Mouse (Mus musculus) ovary, postnatal 36 days (tissue): ENCODE measurements around the gene Gm17027.
"Not testable (repeated sequence)": the region's sequence is repeated elsewhere in the genome, so short reads cannot be mapped to it uniquely, and the experiment has no call there.

Source experiments
- DNase-seq: peaks from one replicate; pipeline ENCODE4 v3.0.0; 2022; ENCODE audit warnings: low spot score, mixed read lengths

Gm17027 gene

GRCm38 (mm10) chr14:42162522-42162921 is at the start of gene Gm17027:
TSS of gene Gm17027 (minus strand) at chr14:42162622.
- not testable (repeated sequence) for DNase-seq

GRCm38 (mm10) chr14:42190691-42191090 is 28.3 kb upstream of the Gm17027 start, which contains the start of gene Gm3573:
TSS of gene Gm3573 (minus strand) at chr14:42190791.
- not testable (repeated sequence) for DNase-seq

- DNase-seq: not testable (repeated sequence)
Observed at GRCm38 (mm10) chr14:42183936-42184335, 21.5 kb upstream of the Gm17027 start.

GRCm38 (mm10) chr14:42134571-42134970 is 27.9 kb downstream of the Gm17027 start:
- DNase-seq: peak; percentile 2

DNA sequence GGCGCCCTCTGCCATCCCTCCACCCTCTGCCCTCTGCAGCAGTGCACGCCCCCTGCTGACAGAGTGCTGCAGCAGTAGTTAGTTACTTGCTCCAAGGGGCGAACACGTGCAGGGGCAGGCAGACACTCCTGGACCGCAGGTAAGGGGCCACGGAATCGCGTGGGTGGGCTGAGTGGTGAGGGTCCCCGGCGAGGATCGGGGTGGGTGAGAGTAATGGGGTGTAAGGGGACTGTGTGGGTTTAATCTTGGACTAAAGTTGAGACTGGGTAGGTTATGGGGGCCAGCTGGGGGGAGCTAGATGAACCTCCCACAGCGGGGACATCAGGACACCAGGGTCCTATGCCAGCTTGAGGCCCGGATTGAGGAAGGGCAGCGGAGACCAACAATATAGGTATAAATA is 28.6 kb downstream of the Gm17027 start:
- DNase-seq: peak; percentile 2

DNA sequence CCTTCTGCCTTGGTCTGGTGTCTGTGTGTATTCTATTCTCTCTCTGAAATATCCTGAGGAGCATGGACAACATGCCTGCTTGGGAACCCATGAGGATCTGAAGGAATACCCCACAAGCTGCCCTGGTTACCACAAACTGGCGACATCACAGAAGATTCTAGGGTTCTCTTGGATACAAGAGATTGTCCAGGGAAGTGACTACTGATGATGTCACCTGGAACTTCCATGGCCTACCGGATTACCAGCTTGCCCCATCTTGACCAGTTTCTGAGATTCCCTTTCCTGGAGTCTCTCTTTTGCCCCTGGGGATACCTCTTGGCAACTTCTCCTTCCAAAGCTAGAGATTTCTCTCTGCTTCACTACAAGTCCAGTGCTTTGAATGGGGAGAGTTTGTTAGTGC is 45.2 kb downstream of the Gm17027 start, which contains the start of gene Gm7951:
Gm7951 (minus strand) TSS at position 101 of the 400 bp plus-strand sequence.
- DNase-seq: not testable (repeated sequence)
